Mouse (Mus musculus) liver, adult 2 months (tissue): ENCODE data around the gene Tmigd3.

Experiments
- CTCF ChIP-seq: fragments of 200-500 bp; IDR thresholded peaks from 2 replicates; pipeline ENCODE4 v1.5.1; 2011; ENCODE audit warnings: low read depth, low read length, control low read depth
- POLR2A ChIP-seq: fragments of 200-500 bp; IDR thresholded peaks from 2 replicates; pipeline ENCODE4 v1.6.1; 2011; ENCODE audit warnings: low read length, control low read depth; ENCODE audit not compliant: insufficient read depth; ENCODE audit errors: extremely low read depth

DNA sequence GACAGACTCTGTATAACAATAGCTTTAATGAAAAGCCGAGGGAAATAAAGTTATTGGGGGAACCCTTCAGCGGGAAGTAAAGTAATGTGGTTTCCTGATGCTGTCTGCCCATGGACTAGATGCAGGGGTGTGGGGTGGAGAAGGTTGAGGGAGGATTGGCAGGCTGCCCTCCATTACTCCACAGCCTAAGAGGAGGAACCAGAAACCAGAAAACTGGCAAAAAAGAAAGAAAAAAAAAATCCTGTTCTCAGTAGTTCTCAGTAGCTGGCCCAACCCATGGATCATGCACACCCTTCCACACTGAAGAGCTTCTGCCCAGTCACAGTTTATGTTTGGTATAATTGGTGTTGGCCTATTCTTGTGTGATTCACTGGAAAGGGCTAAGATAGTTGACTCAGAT is 27.6 kb downstream of the Tmigd3 start:
- no peak for TF ChIP-seq POLR2A
- no peak for TF ChIP-seq CTCF
